Mouse (Mus musculus): Measurements from ENCODE around the gene Mvk.

The Mvk gene

DNA sequence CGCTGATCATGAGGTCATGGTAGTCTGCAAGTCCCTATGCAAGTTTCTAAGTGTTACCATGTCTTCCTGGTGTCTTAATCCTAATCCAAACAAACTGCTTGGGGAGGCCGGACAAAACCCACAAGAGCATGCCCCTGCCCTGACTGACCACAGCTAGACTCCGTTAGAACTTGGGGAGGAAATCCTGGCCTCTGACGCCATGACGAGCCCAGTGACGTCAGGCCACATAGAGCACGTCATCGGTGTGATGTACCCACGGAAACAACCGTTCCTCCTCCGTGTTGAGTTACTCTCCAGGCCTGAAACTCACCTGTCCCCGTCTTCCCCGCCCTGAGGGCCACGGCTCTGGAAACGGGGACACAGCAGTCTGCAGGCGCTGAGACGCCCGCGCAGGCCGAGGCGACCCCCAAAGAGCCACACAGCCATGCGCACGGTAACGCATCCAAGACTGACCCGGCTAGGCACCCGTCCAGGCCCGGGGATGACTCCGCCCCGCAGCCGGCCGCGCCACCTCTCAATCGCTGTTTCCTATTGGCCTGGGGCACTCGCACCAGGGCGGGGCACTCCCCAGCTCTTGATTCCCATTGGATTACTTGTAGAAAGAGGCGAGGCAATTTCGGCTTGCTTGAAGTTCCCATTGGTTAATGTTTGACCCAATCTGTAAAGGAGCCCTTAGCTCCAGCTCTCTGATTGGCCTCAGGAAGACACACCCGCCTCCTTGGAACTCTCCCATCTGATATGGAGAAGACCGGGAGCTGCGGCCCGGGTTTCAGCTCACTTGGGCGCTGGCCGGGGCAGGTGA is at the start of gene Mvk, which contains the start of gene Mmab:
Gene Mvk (plus strand): TSS at position 704 of the 802 bp plus-strand sequence.
Gene Mmab (minus strand): TSS at position 495 of the 802 bp plus-strand sequence.
- peak; percentile 98 for DNase-seq

GRCm38 (mm10) chr5:114406592-114406991 is 37.5 kb upstream of the Mvk start:
- DNase-seq: no peak

- no peak for DNase-seq
Observed at GRCm38 (mm10) chr5:114407269-114407668, 36.8 kb upstream of the Mvk start.

GRCm38 (mm10) chr5:114407810-114408209 is 36.3 kb upstream of the Mvk start:
- no peak for DNase-seq

- DNase-seq: no peak
Observed at GRCm38 (mm10) chr5:114408846-114409245, 35.2 kb upstream of the Mvk start.

GRCm38 (mm10) chr5:114410429-114410828 is 33.6 kb upstream of the Mvk start:
- DNase-seq: no peak

DNA sequence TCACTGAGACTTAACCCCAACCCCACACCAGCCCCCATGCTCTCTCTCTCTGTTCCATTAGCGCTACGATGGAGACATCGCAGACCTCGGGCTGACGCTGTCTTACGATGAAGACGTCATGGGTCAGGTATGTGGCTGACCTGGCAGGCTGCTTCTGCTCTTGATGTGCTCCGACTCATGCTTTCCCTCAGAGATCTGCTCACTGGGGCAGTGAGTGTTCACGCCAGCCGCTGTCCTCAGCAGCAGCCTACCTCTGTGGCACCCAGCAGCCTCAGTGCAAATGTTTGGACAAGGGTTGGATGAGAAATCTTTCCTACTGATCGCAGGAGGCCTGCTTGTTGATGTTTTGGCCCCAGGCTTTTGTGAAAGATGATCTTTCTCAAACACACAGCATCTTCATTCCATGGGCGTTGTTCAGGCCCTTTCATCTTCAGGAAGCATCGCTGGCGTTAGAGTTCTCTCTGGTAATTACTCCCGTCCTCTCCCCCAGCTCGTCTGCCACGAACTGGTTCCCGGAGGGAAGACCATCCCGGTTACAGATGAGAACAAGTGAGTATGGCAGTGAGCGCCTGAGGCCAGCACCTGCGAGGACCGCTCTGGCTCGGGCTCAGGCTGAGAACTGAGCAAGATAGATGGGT is 31.6 kb upstream of the Mvk start:
- DNase-seq: no peak

GRCm38 (mm10) chr5:114413067-114413735 is 30.9 kb upstream of the Mvk start:
- DNase-seq: no peak

GRCm38 (mm10) chr5:114415606-114416005 is 28.5 kb upstream of the Mvk start:
- no peak for DNase-seq

DNA sequence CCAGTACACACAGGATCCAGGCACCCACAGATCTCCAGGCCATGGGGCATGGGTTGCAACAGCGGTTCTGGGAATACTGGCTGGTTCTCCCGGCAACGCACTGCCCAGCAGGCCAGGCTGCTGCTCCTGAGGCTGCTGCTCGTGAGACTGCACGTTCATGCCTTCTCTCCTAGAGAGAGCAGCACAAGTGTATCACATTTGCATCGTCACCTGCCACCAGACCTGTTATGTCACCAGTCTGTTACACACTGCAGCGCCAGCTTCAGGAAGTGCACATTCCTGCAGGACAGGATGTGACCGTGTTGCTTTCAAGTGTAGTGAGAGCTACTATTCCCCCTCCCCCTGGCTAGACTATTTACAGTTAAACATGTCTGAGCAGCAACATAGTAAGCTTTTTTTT is 27.2 kb upstream of the Mvk start:
- DNase-seq: no peak

GRCm38 (mm10) chr5:114418541-114418940 is 25.5 kb upstream of the Mvk start:
- no peak for DNase-seq

- no peak for DNase-seq
Observed at GRCm38 (mm10) chr5:114421561-114422298, 22.3 kb upstream of the Mvk start.

GRCm38 (mm10) chr5:114422591-114422990 is 21.5 kb upstream of the Mvk start:
- no peak for DNase-seq

DNA sequence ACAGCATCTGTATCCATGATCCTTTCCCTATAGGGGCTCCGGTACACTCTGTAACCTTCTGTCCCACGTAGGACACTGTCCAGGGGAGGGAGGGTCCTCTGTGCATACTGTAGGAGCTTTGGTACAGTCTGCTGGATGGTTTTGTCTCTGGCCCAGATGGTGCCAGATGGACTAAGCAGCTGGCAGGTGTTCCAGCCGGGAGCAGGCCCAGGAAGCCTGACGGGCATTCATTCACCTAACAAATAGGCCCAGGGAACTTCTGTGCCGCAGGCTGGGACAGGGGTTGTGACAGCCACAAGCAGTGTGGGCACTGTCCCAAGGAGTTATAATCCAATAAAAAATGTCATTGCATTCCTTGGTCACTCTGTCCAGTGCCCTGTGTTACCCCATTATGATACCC is 20.1 kb upstream of the Mvk start:
- DNase-seq: no peak

GRCm38 (mm10) chr5:114426732-114427131 is 17.3 kb upstream of the Mvk start:
- no peak for DNase-seq

GRCm38 (mm10) chr5:114428621-114429020 is 15.4 kb upstream of the Mvk start:
- no peak for DNase-seq

DNA sequence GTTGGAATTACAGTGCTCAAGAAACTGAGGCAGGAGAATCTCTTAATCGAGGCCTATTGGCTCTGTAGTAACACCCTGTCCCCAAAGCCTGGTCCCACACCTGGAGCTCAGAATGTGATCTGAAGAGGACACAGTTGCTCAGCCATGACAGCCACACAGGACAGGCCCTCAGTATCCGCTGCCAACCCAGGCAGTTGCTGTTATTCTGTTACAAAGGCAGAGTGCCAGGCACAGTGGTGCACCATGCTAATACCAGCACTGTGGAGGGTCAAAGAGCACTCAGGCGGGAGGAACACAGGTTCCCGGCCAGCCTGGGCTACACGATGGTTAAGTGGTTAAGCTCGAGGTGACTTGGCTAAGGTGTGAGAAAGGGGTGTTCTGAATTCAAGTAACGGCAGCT is 14.3 kb upstream of the Mvk start:
- DNase-seq: no peak

GRCm38 (mm10) chr5:114434359-114434758 is 9.7 kb upstream of the Mvk start:
- DNase-seq: no peak

DNA sequence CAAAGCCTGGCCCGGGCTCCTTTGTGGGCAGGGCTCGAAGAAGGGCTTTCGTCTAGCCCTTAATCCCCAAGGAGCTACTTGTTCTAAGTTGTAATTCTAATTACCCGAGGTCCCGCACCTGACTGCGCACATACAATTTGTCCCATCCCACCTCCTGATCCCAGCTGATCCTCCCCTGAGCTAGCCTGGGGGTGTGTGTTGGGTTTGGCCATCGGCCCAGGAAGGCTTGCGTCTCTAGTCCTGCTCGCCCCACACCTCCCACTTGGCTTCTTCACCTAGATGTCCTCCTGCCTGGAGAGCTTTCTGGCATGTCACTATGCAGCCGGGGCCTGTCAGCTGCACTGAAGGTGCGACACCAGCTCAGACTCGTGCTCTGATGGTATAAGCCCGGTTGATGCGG is 8.5 kb upstream of the Mvk start:
- no peak for DNase-seq

DNA sequence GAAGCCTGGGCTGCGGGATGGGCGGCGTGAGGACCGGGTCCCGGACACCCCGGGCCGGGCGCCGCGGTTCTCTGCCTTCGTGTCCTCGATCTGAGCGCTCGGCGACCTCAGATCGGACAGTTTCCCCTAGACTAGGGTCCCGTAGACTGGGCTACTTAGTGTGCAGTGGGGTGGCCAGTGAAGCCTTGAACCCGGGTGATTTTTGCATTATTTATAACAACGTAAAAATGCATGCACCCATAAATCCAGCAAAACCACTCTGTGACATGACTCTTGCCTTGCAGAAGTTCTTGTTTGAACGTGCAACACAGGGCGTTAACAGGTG is 261 bp downstream of the Mvk start:
- DNase-seq: no peak

DNA sequence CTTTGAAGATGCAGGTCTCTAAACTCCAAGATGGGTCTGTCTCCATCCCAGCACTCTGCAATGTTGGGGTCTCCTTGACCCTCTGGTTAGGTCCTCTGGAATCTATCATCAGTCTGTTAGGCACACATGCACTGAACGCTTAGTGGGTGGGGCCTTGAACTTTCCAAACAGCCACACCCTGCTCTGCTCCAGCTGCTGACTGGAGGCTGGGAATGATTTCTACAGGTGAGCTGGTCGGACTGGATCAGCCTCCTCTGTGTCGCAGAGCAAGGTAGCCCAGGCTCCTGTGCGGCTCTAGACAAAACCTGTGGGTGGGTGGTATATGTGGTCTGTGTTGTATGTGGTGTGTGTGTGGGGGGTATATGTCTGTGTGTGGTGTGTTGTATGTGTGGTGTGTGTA is 4.9 kb downstream of the Mvk start:
- no peak for DNase-seq

- DNase-seq: no peak
Observed at GRCm38 (mm10) chr5:114456287-114456686, 12.2 kb downstream of the Mvk start.

DNA sequence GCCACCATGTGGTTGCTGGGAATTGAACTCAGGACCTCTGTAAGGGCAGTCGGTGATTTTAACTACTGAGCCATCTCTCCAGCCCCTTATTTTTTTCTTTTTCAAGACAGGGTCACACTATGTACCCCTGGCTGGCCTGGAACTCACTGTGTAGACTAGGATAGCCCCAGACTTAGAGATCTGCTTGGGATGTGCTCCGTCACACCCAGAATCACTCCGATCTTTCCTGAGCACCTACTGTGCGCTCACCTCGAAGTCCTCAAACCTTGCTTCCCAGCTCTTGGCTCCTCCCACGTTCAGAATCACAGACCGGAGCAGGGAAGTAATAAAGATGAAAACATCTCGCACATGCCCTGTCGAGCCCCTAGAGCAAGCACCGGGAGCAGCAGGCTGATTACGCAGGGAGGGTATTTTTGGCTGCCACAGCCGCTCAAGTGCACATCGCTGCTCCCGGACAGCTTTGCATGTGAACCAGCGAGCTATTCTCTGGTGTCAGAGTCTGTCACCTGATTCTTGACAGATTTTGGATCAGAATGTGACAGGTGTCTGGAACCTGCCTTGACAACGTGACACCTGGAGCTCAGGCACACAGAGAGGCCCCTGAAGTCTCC is 13.0 kb downstream of the Mvk start:
- no peak for DNase-seq
